Mouse (Mus musculus): ENCODE measurements around the gene Akt1. TPM values are rescaled to one million over a fixed set of nuclear protein-coding genes. Genes with fewer than 3 reads are reported as not detected.

Akt1 gene
- polyA plus RNA-seq, 1 experiment from 2014 or later, result 51.4 TPM

GRCm38 (mm10) chr12:112654076-112654475 is 20.6 kb downstream of the Akt1 start:
- ATAC-seq (replicated peaks; ENCODE audit: extremely low read depth, insufficient read depth, low FRiP score), result no peak
- H3K4me1 ChIP-seq (ENCODE audit: control insufficient read depth, insufficient read depth, low read length), result peaks cover 25% of the 10 kb centered on the region
- H3K36me3 ChIP-seq (ENCODE audit: control insufficient read depth, insufficient read depth), result peaks cover 62% of the 10 kb centered on the region
- WGBS, result 92% methylated on average over 5 of the region's 5 CpGs
- H3K9me3 ChIP-seq (replicated peaks; ENCODE audit: control insufficient read depth, low read length), result no peaks in the 10 kb centered on the region
- no peak overlapping the region for H3K4me3 ChIP-seq (ENCODE audit: low read length)
- peak overlapping the region; percentile 91 for H3K27ac ChIP-seq (ENCODE audit: low read length)
- H3K4me2 ChIP-seq (ENCODE audit: low read depth, low read length), result no peak overlapping the region
- H3K9ac ChIP-seq (ENCODE audit: low read length), result 0 out of 2 replicates have a peak overlapping the region, but pooled peaks have one; percentile 35
- H3K27me3 ChIP-seq (ENCODE audit: control insufficient read depth, insufficient read depth, low read length), result no peaks in the 10 kb centered on the region

- Histone ChIP-seq H3K4me1 (ENCODE audit: control insufficient read depth, insufficient read depth, low read length) (peaks cover 20% of the 10 kb centered on the region), H3K27ac (ENCODE audit: low read length) (peak overlapping the region; percentile 91), H3K27me3 (ENCODE audit: control insufficient read depth, insufficient read depth, low read length) (no peaks in the 10 kb centered on the region), H3K9me3 (replicated peaks; ENCODE audit: control insufficient read depth, low read length) (no peaks in the 10 kb centered on the region), H3K4me2 (ENCODE audit: low read depth, low read length) (no peak overlapping the region), H3K4me3 (ENCODE audit: low read length) (no peak overlapping the region), H3K9ac (ENCODE audit: low read length) (peak overlapping the region; percentile 46; the same call in 1 of the 2 replicates), H3K36me3 (ENCODE audit: control insufficient read depth, insufficient read depth) (peaks cover 60% of the 10 kb centered on the region)
- peak; percentile 66 for ATAC-seq (replicated peaks; ENCODE audit: extremely low read depth, insufficient read depth, low FRiP score)
- 31% methylated on average over 7 of the region's 7 CpGs for WGBS
These were observed 21.4 kb downstream of the Akt1 start for GRCm38 (mm10) chr12:112653157-112653824.

GRCm38 (mm10) chr12:112651778-112652439 is 22.8 kb downstream of the Akt1 start:
- 63% methylated on average over 5 of the region's 5 CpGs for WGBS
- Histone ChIP-seq H3K4me2 (ENCODE audit: low read depth, low read length) (no peak overlapping the region), H3K9ac (ENCODE audit: low read length) (no peak overlapping the region), H3K4me1 (ENCODE audit: control insufficient read depth, insufficient read depth, low read length) (peaks cover 20% of the 10 kb centered on the region), H3K4me3 (ENCODE audit: low read length) (no peak overlapping the region), H3K36me3 (ENCODE audit: control insufficient read depth, insufficient read depth) (peaks cover 51% of the 10 kb centered on the region), H3K9me3 (replicated peaks; ENCODE audit: control insufficient read depth, low read length) (no peaks in the 10 kb centered on the region), H3K27ac (ENCODE audit: low read length) (no peak overlapping the region), H3K27me3 (ENCODE audit: control insufficient read depth, insufficient read depth, low read length) (no peaks in the 10 kb centered on the region)
- no peak for ATAC-seq (replicated peaks; ENCODE audit: extremely low read depth, insufficient read depth, low FRiP score)

GRCm38 (mm10) chr12:112648081-112648480 is 26.6 kb downstream of the Akt1 start:
- peaks cover 23% of the 10 kb centered on the region for H3K36me3 ChIP-seq (ENCODE audit: control insufficient read depth, insufficient read depth)
- H3K4me1 ChIP-seq (ENCODE audit: control insufficient read depth, insufficient read depth, low read length), result peaks cover 19% of the 10 kb centered on the region
- H3K4me2 ChIP-seq (ENCODE audit: low read depth, low read length), result no peak overlapping the region
- no peaks in the 10 kb centered on the region for H3K9me3 ChIP-seq (replicated peaks; ENCODE audit: control insufficient read depth, low read length)
- ATAC-seq (replicated peaks; ENCODE audit: extremely low read depth, insufficient read depth, low FRiP score), result no peak
- H3K9ac ChIP-seq (ENCODE audit: low read length), result no peak overlapping the region
- H3K27me3 ChIP-seq (ENCODE audit: control insufficient read depth, insufficient read depth, low read length), result no peaks in the 10 kb centered on the region
- 86% methylated on average over 5 of the region's 5 CpGs for WGBS
- no peak overlapping the region for H3K27ac ChIP-seq (ENCODE audit: low read length)
- H3K4me3 ChIP-seq (ENCODE audit: low read length), result no peak overlapping the region

- Histone ChIP-seq H3K4me2 (ENCODE audit: low read depth, low read length) (peak overlapping the region; percentile 95), H3K36me3 (ENCODE audit: control insufficient read depth, insufficient read depth) (peaks cover 15% of the 10 kb centered on the region), H3K9me3 (replicated peaks; ENCODE audit: control insufficient read depth, low read length) (no peaks in the 10 kb centered on the region), H3K4me1 (ENCODE audit: control insufficient read depth, insufficient read depth, low read length) (peaks cover 19% of the 10 kb centered on the region), H3K4me3 (ENCODE audit: low read length) (peak overlapping the region; percentile 92), H3K27ac (ENCODE audit: low read length) (no peak overlapping the region), H3K9ac (ENCODE audit: low read length) (peak overlapping the region; percentile 92), H3K27me3 (ENCODE audit: control insufficient read depth, insufficient read depth, low read length) (no peaks in the 10 kb centered on the region)
- WGBS, result 49% methylated on average over 6 of the region's 6 CpGs
- ATAC-seq (replicated peaks; ENCODE audit: extremely low read depth, insufficient read depth, low FRiP score), result no peak
These were observed 28.5 kb downstream of the Akt1 start for GRCm38 (mm10) chr12:112646139-112646538.

GRCm38 (mm10) chr12:112644855-112645506 is 29.7 kb downstream of the Akt1 start:
- Histone ChIP-seq H3K4me2 (ENCODE audit: low read depth, low read length) (peak overlapping the region; percentile 95), H3K4me3 (ENCODE audit: low read length) (peak overlapping the region; percentile 92), H3K27me3 (ENCODE audit: control insufficient read depth, insufficient read depth, low read length) (no peaks in the 10 kb centered on the region), H3K36me3 (ENCODE audit: control insufficient read depth, insufficient read depth) (peaks cover 18% of the 10 kb centered on the region), H3K9ac (ENCODE audit: low read length) (peak overlapping the region; percentile 92), H3K9me3 (replicated peaks; ENCODE audit: control insufficient read depth, low read length) (no peaks in the 10 kb centered on the region), H3K27ac (ENCODE audit: low read length) (peak overlapping the region; percentile 89), H3K4me1 (ENCODE audit: control insufficient read depth, insufficient read depth, low read length) (peaks cover 16% of the 10 kb centered on the region)
- ATAC-seq (replicated peaks; ENCODE audit: extremely low read depth, insufficient read depth, low FRiP score), result peak; percentile 1; the same call in 1 of the 2 replicates
- WGBS, result under 1% methylated on average over 75 of the region's 75 CpGs

DNA sequence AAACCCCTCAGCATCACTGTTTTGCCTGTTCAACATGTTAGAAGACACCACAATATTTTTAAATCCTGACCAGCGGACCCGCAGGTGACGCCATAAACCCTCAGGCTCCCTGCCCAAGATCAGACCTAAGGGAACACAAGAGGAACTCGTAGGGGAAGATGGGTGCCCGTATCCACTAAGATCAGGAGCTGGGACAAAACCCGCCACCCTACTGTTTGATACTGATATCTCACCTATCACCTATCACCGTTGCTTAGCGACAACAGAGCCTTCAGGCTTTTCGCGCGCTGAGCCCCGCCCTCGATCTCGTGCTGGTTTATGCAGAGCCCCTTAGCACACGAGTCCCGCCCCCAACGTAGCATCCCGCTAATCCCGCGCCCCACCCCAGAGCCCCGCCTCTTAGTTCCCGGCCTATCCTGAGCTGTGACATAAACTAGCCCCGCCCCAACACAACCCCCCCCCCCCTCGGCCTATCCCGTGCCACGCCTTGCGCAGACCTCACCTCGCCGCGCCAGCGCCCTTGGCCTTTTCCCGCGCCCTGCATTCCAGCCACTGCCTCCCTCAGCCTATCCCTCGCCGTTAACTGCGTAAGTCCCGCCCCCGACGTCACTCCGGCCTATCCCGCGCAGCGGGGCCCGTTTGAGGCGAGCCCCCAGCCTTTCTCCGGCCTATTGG is 30.4 kb downstream of the Akt1 start, which contains the start of gene Siva1:
Gene Siva1 (plus strand): TSS at position 500 of the 675 bp plus-strand sequence.
- WGBS, result 1% methylated on average over 45 of the region's 46 CpGs
- Histone ChIP-seq H3K9me3 (replicated peaks; ENCODE audit: control insufficient read depth, low read length) (no peaks in the 10 kb centered on the region), H3K9ac (ENCODE audit: low read length) (peak within 1 kb of the TSS; percentile 92), H3K27me3 (ENCODE audit: control insufficient read depth, insufficient read depth, low read length) (no peaks in the 10 kb centered on the region), H3K36me3 (ENCODE audit: control insufficient read depth, insufficient read depth) (peaks cover 20% of the 10 kb centered on the region), H3K4me3 (ENCODE audit: low read length) (peak within 1 kb of the TSS; percentile 92), H3K27ac (ENCODE audit: low read length) (peak within 1 kb of the TSS; percentile 89), H3K4me2 (ENCODE audit: low read depth, low read length) (peak within 1 kb of the TSS; percentile 95), H3K4me1 (ENCODE audit: control insufficient read depth, insufficient read depth, low read length) (peaks cover 16% of the 10 kb centered on the region)
- ATAC-seq (replicated peaks; ENCODE audit: extremely low read depth, insufficient read depth, low FRiP score), result peak; percentile 97

DNA sequence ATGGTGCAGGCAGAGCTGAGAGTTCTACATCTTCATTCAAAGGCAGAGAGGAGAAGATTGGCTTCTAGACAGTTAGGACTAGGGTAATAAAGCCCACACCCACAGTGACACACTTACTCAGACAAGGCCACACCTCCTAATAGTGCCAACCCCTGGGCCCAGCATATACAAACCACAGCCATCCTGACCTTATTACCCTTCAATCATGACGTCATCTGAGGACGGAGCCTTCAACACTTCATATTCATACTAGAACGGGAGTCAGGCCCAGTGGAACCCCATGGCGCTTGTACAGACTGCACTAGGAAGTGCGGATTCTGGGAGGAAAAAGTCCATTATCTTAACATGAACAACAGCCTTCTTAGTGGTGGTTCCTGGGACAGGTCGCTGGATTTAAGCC is 31.6 kb downstream of the Akt1 start:
- H3K4me1 ChIP-seq (ENCODE audit: control insufficient read depth, insufficient read depth, low read length), result peaks cover 16% of the 10 kb centered on the region
- H3K9me3 ChIP-seq (replicated peaks; ENCODE audit: control insufficient read depth, low read length), result no peaks in the 10 kb centered on the region
- no peak overlapping the region for H3K4me2 ChIP-seq (ENCODE audit: low read depth, low read length)
- H3K36me3 ChIP-seq (ENCODE audit: control insufficient read depth, insufficient read depth), result peaks cover 11% of the 10 kb centered on the region
- H3K27ac ChIP-seq (ENCODE audit: low read length), result no peak overlapping the region
- H3K27me3 ChIP-seq (ENCODE audit: control insufficient read depth, insufficient read depth, low read length), result no peaks in the 10 kb centered on the region
- no peak for ATAC-seq (replicated peaks; ENCODE audit: extremely low read depth, insufficient read depth, low FRiP score)
- WGBS, result 82% methylated on average over 6 of the region's 6 CpGs
- H3K4me3 ChIP-seq (ENCODE audit: low read length), result no peak overlapping the region
- H3K9ac ChIP-seq (ENCODE audit: low read length), result no peak overlapping the region
